Mouse (Mus musculus) embryonic fibroblast, embryonic 13.5 days (primary cell): ENCODE measurements at regions not wholly inside any gene's neighbourhood (a gene's known extent, or its start where the extent isn't known, plus 50 kb on each side); places are given as distances from the start of the nearest gene placed in this dataset.

ENCODE experiments used
- H3K27ac ChIP-seq: 2 replicates; pipeline ENCODE4 v1.5.1; 2012; ENCODE audit warnings: low read length, control low read depth, inconsistent platforms; ENCODE audit not compliant: insufficient read depth
- H3K4me1 ChIP-seq: 2 replicates; pipeline ENCODE4 v1.6.1; 2011; ENCODE audit warnings: low read length; ENCODE audit not compliant: control insufficient read depth, insufficient read depth
- H3K4me3 ChIP-seq: 2 replicates; pipeline ENCODE4 v1.5.1; 2011; ENCODE audit warnings: mild to moderate bottlenecking, control low read depth, low read length; ENCODE audit not compliant: insufficient read depth
- CTCF ChIP-seq: IDR thresholded peaks from 2 replicates; pipeline ENCODE4 v1.5.1; 2011; ENCODE audit warnings: mild to moderate bottlenecking, control low read depth, low read length, moderate library complexity, borderline replicate concordance; ENCODE audit not compliant: insufficient read depth
- POLR2A ChIP-seq: IDR thresholded peaks from 2 replicates; pipeline ENCODE4 v1.6.1; 2011; ENCODE audit warnings: low read depth, mild to moderate bottlenecking, control low read depth, low read length, moderate library complexity

DNA sequence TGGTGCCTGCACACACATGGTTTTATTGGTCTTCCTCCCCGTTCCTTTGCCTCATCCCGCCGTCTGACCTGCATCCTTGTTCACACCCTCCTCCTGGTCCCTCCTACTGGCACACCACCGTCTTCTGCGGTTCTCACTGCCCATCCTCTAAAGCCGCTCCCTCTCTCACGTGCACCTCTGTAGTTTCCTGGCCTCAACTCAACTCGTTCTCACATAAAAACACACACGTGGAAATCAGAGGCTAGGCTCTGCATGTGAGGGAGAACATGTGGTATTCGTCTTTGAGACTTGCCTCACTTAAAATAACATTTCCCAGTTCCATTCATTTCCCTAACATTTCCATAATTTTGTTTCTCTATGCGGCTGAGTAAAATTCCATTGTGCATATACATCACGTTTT is 69.5 kb downstream of the Aldh8a1 start:
- H3K4me3 ChIP-seq = no peak overlapping the region
- TF ChIP-seq POLR2A (no peak), CTCF (no peak)
- no peaks in the 10 kb centered on the region for H3K4me1 ChIP-seq
- H3K27ac ChIP-seq = no peak overlapping the region

DNA sequence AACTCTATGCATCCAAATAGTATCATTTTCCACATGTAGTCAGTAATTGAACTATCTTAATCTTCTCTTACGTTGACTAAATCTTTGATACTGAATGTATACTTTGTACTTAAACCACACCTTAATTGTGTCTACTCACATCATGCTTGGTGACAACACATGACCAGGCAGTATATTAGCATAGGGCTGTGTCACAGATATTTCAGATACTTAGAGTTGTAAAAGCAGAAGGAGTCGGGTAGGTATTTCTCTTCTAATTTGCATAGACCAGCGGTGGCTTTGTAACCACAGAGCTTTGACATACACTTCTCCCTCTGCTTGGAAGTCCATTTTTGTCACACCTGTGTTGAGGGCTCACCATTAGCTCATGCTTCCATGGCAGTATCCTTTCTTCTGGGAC is 71.0 kb downstream of the Aldh8a1 start:
- TF ChIP-seq POLR2A = no peak
- Histone ChIP-seq H3K4me1 (0 out of 2 replicates have a peak, but pooled peaks cover 3% of the 10 kb centered on the region), H3K4me3 (no peak overlapping the region), H3K27ac (no peak overlapping the region)

DNA sequence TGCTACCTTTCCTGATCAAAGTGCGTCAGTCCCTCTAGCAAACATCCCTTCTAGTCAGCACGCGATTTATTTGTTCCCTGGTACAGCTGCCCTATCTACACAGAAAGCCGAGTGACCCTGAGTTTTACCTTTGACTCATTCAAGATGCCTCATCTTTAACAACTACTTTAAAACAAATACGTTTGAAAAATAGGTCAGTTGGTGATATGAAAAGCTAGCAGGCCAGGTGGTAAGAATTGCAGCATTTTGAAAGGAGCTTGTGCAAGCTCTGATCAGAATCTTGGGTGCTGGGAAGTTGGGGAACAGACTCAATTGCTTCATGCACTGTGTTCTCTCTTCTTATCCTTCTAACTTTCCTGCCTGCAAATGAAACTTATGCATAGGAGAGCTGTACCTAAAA is 71.9 kb downstream of the Aldh8a1 start:
- Histone ChIP-seq H3K4me1 (0 out of 2 replicates have a peak, but pooled peaks cover 3% of the 10 kb centered on the region), H3K27ac (no peak overlapping the region), H3K4me3 (no peak overlapping the region)
- no peak for TF ChIP-seq POLR2A

DNA sequence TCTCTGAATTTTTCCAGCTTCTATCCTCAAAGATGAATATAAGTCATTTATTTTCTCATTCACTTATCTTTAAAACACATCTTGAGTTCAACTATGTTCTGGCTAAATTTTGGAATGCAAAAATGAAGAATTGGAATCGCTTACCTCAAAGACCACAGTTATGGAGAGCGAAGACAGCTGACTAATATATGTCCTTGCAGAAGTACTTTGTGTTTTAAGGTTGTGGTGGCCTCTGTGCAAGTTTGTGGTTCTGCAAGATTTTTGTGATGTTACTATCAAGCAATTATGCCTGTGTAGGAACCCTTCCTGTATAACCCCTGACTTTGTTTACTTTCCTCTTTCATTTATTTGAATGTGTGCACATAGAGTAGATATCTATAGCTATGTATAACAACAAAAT is 75.5 kb downstream of the Aldh8a1 start:
- Histone ChIP-seq H3K27ac (no peak overlapping the region), H3K4me3 (no peak overlapping the region), H3K4me1 (0 out of 2 replicates have a peak, but pooled peaks cover 3% of the 10 kb centered on the region)
- no peak for TF ChIP-seq POLR2A
- TF ChIP-seq CTCF = no peak

DNA sequence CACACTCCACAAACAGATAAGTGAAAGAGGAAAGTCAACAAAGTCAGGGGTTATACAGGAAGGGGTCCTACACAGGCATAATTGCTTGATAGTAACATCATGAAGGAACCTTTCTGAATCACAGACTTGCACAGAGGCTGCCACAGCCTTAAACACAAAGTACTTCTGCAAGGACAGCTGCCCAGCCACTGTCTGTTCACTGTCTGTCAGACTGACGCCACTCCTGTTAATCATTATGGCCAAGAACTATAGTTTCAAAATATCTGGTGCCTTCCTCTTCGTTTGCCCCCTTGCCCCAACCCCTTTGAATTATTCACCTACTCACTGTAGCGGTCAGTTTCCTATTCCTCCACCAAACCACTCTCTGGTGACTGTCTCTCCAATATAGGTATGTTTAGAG is 76.4 kb downstream of the Aldh8a1 start:
- H3K4me3 ChIP-seq = no peak overlapping the region
- TF ChIP-seq POLR2A (no peak), CTCF (no peak)
- 0 out of 2 replicates have a peak, but pooled peaks cover 3% of the 10 kb centered on the region for H3K4me1 ChIP-seq
- no peak overlapping the region for H3K27ac ChIP-seq

DNA sequence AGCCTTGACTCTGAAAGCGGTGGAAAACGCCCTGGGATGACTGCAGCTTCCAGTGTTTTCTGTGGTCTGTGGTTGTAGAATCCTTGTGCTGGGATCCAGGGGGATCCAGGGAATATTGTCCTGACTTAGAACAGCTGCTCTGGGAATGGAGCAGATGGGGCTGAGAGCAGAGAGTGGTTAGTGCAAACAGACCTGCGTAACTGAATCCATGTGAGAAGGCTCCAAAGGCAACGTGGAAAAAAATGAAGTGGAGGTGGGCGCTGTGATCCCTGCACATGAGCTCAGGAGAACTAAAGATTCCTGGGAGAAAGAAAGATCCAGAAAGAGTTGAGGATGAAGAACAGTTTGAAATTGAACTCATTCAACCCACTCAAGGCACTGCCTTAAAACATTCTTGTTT is 77.1 kb downstream of the Aldh8a1 start:
- 0 out of 2 replicates have a peak, but pooled peaks cover 3% of the 10 kb centered on the region for H3K4me1 ChIP-seq
- no peak overlapping the region for H3K27ac ChIP-seq
- H3K4me3 ChIP-seq = no peak overlapping the region
- TF ChIP-seq POLR2A = no peak
- no peak for TF ChIP-seq CTCF

DNA sequence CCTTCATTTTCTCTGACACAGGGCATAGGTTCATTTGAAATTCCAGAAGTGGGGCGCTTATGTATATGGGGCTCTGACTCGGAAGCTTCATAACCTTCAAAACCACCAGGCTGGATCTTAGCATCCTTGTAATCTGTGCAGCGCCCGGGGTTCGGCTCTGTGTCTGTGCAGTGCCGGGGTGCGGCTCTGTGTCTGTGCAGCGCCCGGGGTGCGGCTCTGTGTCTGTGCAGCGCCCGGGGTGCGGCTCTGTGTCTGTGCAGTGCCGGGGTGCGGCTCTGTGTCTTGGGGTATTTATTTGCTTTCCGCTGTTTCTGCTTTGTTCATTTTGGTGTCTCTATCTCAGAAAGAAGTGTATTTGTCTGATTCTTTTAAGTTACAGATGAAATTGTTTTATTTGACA is 77.7 kb downstream of the Aldh8a1 start:
- TF ChIP-seq POLR2A (no peak), CTCF (no peak)
- Histone ChIP-seq H3K27ac (no peak overlapping the region), H3K4me3 (no peak overlapping the region), H3K4me1 (0 out of 2 replicates have a peak, but pooled peaks cover 3% of the 10 kb centered on the region)

DNA sequence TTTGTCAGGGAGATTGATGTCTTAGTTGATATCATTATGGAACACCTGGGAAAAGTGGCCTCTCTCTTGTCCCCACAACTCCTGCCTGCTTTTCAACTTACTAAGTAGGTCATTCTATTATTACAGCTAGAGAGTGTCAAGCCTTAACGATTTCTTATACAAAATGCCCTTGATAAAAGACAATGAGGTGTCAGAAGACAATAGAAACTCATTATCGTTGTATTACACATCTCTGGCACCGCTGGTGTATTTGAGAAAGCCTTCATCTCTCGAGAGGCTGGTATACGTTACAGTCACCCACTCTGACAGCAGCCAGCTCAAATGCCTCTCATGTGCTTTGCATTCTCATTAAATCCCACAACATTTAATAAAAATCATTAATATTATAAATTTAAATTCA is 78.8 kb downstream of the Aldh8a1 start:
- H3K27ac ChIP-seq = no peak overlapping the region
- TF ChIP-seq POLR2A = no peak
- TF ChIP-seq CTCF = no peak
- no peak overlapping the region for H3K4me3 ChIP-seq
- H3K4me1 ChIP-seq = 0 out of 2 replicates have a peak, but pooled peaks cover 3% of the 10 kb centered on the region

DNA sequence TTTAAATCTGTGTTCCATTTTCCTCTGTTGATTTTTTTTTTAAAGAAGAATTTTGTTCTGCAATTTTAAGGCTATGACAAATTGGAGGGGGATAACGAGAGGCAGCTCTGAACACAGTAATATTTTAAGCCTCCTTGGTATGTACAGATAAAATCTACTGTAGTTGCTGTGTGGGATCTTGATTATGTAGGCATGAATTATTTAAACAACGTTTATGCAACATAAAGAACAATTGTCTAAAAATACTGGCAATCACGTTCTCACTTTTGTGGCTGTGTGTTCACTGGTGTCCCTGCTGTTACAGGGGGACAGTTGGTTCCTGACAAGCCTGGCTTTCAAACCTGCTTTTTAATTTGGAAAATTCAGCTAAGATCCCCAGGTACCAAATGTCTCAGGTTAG is 79.3 kb downstream of the Aldh8a1 start:
- H3K27ac ChIP-seq = no peak overlapping the region
- H3K4me3 ChIP-seq = no peak overlapping the region
- no peak for TF ChIP-seq POLR2A
- TF ChIP-seq CTCF = no peak
- 0 out of 2 replicates have a peak, but pooled peaks cover 3% of the 10 kb centered on the region for H3K4me1 ChIP-seq

DNA sequence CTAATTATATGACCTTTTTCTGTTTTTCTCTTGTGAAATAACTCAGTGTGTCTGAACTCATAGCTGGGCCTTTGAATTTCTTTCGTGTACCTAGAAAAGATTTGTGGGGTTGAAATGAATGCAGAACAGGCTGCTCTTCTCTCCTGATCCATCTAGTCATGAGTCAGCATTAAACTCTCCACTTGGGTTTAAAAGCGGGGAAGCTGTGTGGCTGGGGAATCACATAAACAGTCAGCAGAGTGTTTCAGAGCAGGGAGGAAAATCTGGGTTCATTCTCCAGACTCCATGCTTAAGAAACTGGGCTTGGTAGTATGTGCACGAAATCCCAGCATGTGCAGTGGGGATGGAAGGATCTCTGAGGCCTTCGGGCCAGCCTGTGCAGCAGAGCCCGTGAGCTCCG is 79.9 kb downstream of the Aldh8a1 start:
- Histone ChIP-seq H3K27ac (0 out of 2 replicates have a peak overlapping the region, but pooled peaks have one; percentile 6), H3K4me1 (0 out of 2 replicates have a peak, but pooled peaks cover 3% of the 10 kb centered on the region), H3K4me3 (no peak overlapping the region)
- TF ChIP-seq CTCF = no peak
- no peak for TF ChIP-seq POLR2A

DNA sequence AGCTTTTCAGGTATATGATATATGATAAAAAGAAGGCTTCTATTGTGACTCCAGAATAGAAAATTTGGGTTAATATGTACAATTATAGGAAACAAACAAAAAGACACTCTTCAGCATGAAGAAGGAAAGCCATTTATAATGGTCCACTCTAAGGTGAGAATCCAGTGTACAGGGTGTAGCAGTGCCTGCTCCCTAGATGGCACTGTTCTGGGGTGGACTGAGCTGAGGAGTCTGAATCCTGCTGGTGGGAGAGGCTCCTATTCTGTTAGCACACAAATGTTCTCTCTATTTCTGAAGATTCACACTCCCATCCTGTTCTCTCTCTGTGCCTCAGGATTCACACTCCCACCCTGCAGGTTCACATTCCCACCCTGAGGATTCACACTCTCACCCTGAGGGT is 81.5 kb downstream of the Aldh8a1 start:
- Histone ChIP-seq H3K4me3 (no peak overlapping the region), H3K4me1 (no peaks in the 10 kb centered on the region), H3K27ac (no peak overlapping the region)
- TF ChIP-seq POLR2A (no peak), CTCF (no peak)

DNA sequence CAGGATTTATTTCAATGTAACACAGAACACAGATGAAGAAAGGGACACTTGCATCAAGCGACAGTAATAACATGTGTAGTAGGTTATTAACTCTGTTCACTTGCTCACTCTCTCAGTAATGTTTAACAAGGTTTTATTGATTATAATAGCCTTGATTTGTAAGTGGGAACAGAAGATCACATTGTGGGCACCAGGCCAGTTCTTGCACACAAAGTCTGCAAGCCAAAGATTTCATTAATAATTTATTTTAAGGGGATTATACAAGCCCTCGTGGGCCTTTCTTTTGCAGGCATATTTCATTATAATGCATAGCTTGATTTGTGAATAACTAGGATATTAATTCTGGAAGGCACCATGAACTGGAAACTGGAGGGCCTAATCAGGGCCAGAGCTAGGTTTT is 83.0 kb downstream of the Aldh8a1 start:
- Histone ChIP-seq H3K27ac (no peak overlapping the region), H3K4me1 (no peaks in the 10 kb centered on the region), H3K4me3 (no peak overlapping the region)
- TF ChIP-seq CTCF (no peak), POLR2A (no peak)
